Mouse (Mus musculus) midbrain, embryonic 11.5 days (tissue): ENCODE data around the gene Trmt10a. TPM values are rescaled to one million over a fixed set of nuclear protein-coding genes. Genes with fewer than 3 reads are reported as not detected.
A peak's percentile ranks its signal among the peaks of the same experiment; 100 is the strongest.

Source experiments
- ATAC-seq: fragments of 200-750 bp; cut with Nextera tagmentation; 2 replicates; pipeline ENCODE4 v1.8.0; 2017; ENCODE audit warnings: moderate TSS enrichment, moderate library complexity; ENCODE audit not compliant: low FRiP score
- DNase-seq: peaks from one replicate; pipeline ENCODE4 v3.0.0; 2015; ENCODE audit warnings: low spot score; ENCODE audit errors: missing footprints
- H3K27ac ChIP-seq: fragments of 300-500 bp; sonication (generic); 2 replicates; pipeline ENCODE4 v1.5.1; 2014; ENCODE audit warnings: low read depth, low read length
- H3K27me3 ChIP-seq: fragments of 300-500 bp; sonication (generic); 2 replicates; pipeline ENCODE4 v1.6.1; 2014; ENCODE audit warnings: mild to moderate bottlenecking, low read length, moderate library complexity, mixed read lengths; ENCODE audit not compliant: control insufficient read depth, insufficient read depth
- H3K36me3 ChIP-seq: fragments of 300-500 bp; sonication (generic); 2 replicates; pipeline ENCODE4 v1.6.1; 2014; ENCODE audit warnings: mild to moderate bottlenecking, low read length, moderate library complexity, mixed read lengths; ENCODE audit not compliant: control insufficient read depth, insufficient read depth
- H3K4me1 ChIP-seq: fragments of 300-500 bp; sonication (generic); 2 replicates; pipeline ENCODE4 v1.6.1; 2014; ENCODE audit warnings: low read length; ENCODE audit not compliant: control insufficient read depth, insufficient read depth
- H3K4me2 ChIP-seq: fragments of 300-500 bp; sonication (generic); 2 replicates; pipeline ENCODE4 v1.6.1; 2014; ENCODE audit warnings: mild to moderate bottlenecking, moderate library complexity
- H3K4me3 ChIP-seq: fragments of 300-500 bp; sonication (generic); 2 replicates; pipeline ENCODE4 v1.5.1; 2014; ENCODE audit warnings: low read depth, low read length
- H3K9ac ChIP-seq: fragments of 300-500 bp; sonication (generic); 2 replicates; pipeline ENCODE4 v1.6.1; 2014; ENCODE audit warnings: low read length
- H3K9me3 ChIP-seq: fragments of 300-500 bp; sonication (generic); 2 replicates; pipeline ENCODE4 v1.6.1; 2016; ENCODE audit warnings: low read length; ENCODE audit not compliant: control insufficient read depth
- WGBS: fragments of 180-500 bp; shearing (Covaris S2); extraction: QIAGEN DNeasy Blood & Tissue Kit; methylation state at CpG from one replicate; pipeline ENCODE4 v1.1.7; 2014; 5-methylcytosine and 5-hydroxymethylcytosine counted together
- polyA plus RNA-seq: library from polyadenylated mRNA; unstranded; fragments of >200 nt; fragmentation: Nextera tagmentation; extraction: Ambion mirVana; gene quantifications from 2 replicates; pipeline ENCODE4 v1.2.1, GENCODE M21; 2014

The Trmt10a gene
- polyA plus RNA-seq, 1 experiment from 2014 or later: 14.9 TPM

DNA sequence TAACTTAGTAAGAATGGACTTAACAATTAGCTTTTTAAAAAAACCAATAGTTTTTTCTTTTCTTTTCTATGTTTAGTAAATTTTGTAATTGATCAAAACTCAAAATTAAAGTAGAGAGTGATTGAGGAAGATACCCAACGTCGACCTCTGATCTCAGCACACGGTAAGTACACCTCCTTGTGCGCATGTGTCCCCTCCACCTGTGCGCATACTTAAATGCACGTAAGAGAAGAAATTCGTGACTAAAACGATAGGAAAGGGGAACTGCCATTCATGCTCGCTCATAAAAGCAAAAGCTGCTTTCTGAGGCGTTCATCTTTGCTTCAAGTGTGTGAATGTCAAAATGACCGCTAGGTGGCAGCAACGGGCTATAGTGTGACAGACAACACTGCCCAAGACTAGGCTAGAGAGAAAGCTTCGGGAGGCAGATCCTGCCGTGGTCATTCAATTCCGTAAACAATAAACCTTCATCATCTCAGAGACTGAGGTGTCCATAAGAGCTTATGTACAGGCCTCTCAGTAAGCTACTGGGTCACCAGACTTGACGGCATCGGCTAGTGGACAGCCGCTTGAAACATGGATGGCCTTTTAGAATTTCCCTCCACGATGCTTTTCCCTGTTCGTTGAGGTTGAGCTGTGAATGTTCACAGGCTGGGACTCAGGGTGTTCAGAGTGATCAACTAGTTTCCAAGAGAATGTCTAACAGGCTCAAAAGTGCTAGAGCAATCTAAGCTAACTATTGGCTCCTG lies 54.9 kb downstream of the Trmt10a start:
- Histone ChIP-seq H3K9ac (peak overlapping the region; percentile 60), H3K4me1 (no peaks in the 10 kb centered on the region; the same call in 1 of the 2 replicates), H3K9me3 (no peaks in the 10 kb centered on the region), H3K27ac (no peak overlapping the region), H3K4me3 (peak overlapping the region; percentile 5; the same call in 1 of the 2 replicates), H3K27me3 (no peaks in the 10 kb centered on the region), H3K36me3 (no peaks in the 10 kb centered on the region), H3K4me2 (peak overlapping the region; percentile 41)
- 26% methylated on average over 20 of the region's 20 CpGs for WGBS
- DNase-seq (peak; percentile 100), ATAC-seq (peak; percentile 94)

DNA sequence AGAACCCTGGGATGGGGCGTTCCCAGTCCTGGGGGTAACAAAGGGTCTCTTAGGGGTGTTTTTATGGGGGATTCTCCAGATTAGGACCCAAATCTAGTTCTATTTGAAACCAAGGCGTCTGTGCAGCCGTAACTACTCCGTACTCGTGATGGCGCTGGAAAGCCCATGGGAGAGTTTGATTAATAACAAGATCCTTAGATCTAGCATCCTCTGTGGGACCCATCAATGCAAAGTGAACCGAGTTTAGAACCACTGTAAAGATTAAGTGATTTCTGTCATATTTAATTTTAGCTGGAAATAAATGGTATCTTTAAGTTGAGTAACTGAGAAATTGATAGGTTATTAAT lies 55.4 kb downstream of the Trmt10a start:
- no peak overlapping the region for H3K27ac ChIP-seq
- H3K36me3 ChIP-seq: no peaks in the 10 kb centered on the region
- peak overlapping the region; percentile 60 for H3K9ac ChIP-seq
- WGBS: 77% methylated on average over 7 of the region's 7 CpGs
- H3K9me3 ChIP-seq: no peaks in the 10 kb centered on the region
- ATAC-seq (peak; percentile 31; the same call in 1 of the 2 replicates), DNase-seq (no peak)
- no peak overlapping the region for H3K4me2 ChIP-seq
- no peak overlapping the region for H3K4me3 ChIP-seq
- H3K27me3 ChIP-seq: no peaks in the 10 kb centered on the region
- H3K4me1 ChIP-seq: no peaks in the 10 kb centered on the region; the same call in 1 of the 2 replicates

DNA sequence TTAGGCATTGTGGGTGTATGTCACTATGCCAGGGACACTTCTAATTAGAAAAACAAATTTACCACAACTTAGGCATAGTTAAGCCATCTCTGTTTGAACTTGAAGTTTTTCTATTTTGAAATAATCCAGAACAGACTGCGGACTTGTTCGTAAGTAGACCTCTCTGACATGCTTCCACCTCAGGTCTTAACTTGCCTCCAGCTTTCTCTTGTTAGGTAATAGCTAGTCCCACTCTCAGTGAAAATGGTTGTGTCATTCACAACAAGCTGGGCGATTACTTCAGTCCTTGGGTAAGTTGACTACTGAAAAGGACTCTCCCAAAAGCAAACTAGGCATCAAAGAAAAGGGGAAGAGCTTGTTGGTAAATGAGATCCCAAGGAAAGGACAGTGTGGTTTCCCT lies 65.6 kb downstream of the Trmt10a start:
- Histone ChIP-seq H3K4me2 (no peak overlapping the region), H3K27me3 (no peaks in the 10 kb centered on the region), H3K9me3 (no peaks in the 10 kb centered on the region), H3K9ac (no peak overlapping the region), H3K4me3 (no peak overlapping the region), H3K4me1 (no peaks in the 10 kb centered on the region), H3K36me3 (no peaks in the 10 kb centered on the region), H3K27ac (no peak overlapping the region)
- DNase-seq (no peak), ATAC-seq (no peak)
- 92% methylated on average over 3 of the region's 3 CpGs for WGBS

Other genes with a start within 250 kb of the Trmt10a start
- gene Lamtor3, start 224.9 kb upstream of the Trmt10a start, polyA plus RNA-seq: 98.7 and 106 TPM in 2 replicates
- 3.2 and 3.4 TPM in 2 replicates for gene Dapp1, start 161.9 kb upstream of the Trmt10a start, polyA plus RNA-seq
- 0.01 and 0.08 TPM in 2 replicates for gene 1110002E22Rik, start 78.4 kb upstream of the Trmt10a start, polyA plus RNA-seq
- gene Gm5105, start 76.1 kb upstream of the Trmt10a start, polyA plus RNA-seq: not detected in 2 replicates
- 10.0 and 10.7 TPM in 2 replicates for gene Mttp, start 1.5 kb downstream of the Trmt10a start, polyA plus RNA-seq
- not detected in 2 replicates for gene 4930579F01Rik, start 50.4 kb downstream of the Trmt10a start, polyA plus RNA-seq
- 0.11 and 0.16 TPM in 2 replicates for gene Adh7, start 74.3 kb downstream of the Trmt10a start, polyA plus RNA-seq
- gene Adh1, start 117.5 kb downstream of the Trmt10a start, polyA plus RNA-seq: 0.23 and 0.48 TPM in 2 replicates
- gene Adh6a, start 169.8 kb downstream of the Trmt10a start, polyA plus RNA-seq: not detected in 2 replicates
- gene Adh6b, start 198.3 kb downstream of the Trmt10a start, polyA plus RNA-seq: 0.33 and 0.41 TPM in 2 replicates